Mouse (Mus musculus) right cerebral cortex, adult 2 months (tissue): Measurements from ENCODE around the gene Hip1.
"Not testable (repeated sequence)": the region's sequence is repeated elsewhere in the genome, so short reads cannot be mapped to it uniquely, and the experiment has no call there.

Experiments
- DNase-seq, 2 experiments: peaks; one replicate each; pipeline ENCODE4 v3.0.0; 2021 to 2022; ENCODE audit warnings: low spot score in 2 of 2

Hip1 gene

DNA sequence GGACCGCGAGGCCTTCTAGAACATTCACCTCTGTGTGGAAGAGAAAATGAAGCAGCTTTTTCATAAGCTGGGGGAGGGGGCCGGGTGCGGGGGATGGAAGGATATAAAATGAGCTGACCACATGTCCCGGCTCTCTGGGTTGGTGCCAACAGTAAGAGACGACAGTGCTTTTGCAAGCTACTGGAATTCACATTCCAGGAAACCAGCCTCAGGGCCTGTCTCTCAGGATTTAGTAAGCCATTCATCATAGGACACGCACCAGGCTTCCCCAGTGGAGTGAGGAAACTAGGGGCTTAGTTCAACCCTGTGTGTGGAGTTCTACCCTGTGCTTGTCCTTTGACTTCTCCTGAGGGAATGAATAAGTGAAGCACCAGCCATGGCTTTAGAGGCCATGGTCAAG, 102.5 kb downstream of the Hip1 start:
- DNase-seq = no peak

DNA sequence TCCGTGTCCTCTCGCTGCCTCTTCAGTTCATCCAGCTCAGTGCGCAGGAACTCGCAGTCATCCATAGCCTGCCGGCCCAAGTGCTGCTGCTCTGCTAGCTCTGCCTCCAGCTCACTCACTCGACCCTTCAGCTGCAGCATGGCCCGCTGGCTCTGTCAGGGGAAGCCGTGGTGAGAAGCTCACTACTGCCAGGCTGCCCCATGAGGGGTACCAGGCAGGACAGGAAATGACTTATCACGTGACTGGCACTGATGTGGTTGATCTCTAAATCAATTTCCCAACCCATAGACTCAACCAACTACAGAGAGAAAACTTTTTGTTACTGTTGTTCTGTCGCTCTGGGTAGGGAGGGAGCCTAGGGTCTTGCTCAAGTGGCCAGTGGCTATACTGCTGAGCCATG, 109.9 kb downstream of the Hip1 start:
- DNase-seq = no peak

DNA sequence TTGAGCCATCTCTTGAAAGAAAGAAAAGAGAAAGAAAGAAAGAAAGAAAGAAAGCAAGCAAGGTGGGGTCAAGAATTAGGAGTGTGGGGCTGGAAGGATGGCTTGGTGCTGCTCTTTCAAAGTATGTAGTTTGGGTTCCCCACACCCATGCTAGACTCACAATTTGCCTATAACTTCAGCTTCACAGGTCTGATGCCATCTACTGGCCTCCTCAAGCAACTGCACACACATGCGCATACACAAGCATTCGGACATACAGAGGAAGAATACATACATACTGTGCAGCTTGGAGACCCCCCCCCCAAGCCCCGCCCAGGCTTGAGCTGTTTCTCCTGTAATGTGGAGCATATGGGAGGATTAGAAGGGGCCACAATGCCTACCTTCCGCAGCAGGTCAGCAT, 111.1 kb downstream of the Hip1 start:
- DNase-seq = no peak

DNA sequence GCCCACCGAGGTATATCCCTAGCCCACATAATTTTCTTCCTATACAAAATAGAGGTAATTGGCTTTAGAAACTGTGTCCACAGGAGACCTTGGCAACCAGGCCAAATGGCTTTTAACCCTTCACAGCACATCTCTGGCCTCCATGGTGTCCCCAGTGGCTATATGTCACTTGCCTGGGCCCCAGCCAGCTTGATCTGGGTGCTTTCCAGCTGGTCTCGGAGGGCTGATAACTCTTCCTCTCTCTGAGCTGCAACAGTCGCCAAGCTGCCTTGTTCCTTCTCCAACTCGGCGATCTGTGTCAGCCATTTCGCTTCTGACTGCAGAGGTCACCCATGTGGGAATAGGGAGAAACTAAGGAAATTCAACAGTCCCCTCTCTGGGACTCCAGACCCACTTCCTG, 113.8 kb downstream of the Hip1 start:
- no peak for DNase-seq

DNA sequence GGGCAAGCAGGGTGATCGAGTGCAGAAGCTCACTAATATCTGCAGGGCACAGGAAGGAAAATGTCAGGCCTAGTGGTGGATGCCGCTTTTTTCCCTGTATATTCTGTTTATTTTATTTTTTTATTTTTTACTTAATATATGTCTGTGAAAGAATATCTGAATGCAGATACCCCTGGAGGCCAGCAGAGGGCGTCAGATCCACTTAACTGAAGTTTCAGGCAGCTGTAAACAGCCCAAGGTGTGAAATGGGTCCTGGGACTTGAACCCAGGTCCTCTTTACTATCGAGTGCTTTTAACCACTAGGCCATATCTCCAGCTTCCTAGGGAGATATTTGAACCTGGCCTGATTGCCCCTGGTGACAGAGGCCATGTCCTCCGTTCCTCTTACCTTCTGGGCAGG, 116.1 kb downstream of the Hip1 start:
- no peak for DNase-seq

DNA sequence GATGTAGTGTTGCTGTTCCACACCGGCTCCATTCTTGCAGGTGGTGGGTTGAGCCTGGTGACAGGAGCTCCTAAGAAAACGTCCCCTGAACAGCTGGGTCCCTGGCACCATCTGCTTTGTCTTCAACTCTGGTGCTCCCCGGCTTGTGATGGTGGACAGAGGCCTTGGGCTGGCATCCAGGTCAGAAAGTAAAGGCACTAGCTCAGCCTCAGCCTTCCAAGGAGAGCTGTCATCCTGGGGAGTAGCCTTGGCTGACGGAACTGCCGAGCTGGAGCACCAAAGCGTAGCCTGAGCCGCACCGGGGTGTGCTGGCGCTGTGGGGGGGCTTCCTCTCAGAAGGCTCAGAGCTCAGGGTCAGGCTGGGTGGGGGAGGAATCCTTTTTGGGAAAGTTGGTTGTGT, 134.7 kb downstream of the Hip1 start:
- DNase-seq = no peak

DNA sequence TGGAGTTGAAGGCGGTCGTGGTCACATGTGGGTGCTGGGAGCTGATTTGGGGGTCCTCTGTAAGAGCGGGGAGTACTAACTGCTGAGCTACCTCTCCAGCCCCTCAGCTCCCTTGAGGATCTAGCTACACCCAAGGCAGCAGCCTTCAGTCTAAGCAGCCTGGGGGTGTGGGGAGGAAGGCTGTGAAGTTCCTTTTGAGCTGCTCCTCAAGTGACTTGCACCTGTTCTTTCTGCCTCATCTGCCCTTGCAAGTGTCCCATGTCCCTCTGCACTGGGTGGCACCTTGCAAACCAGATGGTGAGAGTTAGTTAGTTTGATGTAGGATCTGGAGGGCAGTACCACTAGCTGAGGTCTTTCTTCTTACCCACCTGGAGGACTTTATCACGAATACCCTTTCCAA, 136.8 kb downstream of the Hip1 start:
- no peak for DNase-seq

DNA sequence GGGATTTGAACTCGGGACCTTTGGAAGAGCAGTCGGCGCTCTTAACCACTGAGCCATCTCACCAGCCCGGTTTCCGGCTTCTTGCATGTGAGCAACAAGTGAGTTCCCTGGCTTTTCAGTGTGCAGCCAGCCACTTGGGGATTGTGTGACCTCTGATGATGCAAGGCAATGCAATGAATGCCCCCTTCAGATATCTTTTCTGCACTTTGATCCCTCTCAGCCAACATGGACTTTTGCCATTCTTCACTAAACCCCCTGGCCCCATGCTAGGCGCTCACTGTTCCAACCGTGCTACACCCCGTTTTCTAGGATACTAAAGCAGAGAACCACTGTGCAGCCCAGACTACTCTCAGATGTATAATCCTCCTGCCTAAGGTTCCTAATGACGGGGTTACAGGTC, 139.5 kb downstream of the Hip1 start:
- DNase-seq = no peak

DNA sequence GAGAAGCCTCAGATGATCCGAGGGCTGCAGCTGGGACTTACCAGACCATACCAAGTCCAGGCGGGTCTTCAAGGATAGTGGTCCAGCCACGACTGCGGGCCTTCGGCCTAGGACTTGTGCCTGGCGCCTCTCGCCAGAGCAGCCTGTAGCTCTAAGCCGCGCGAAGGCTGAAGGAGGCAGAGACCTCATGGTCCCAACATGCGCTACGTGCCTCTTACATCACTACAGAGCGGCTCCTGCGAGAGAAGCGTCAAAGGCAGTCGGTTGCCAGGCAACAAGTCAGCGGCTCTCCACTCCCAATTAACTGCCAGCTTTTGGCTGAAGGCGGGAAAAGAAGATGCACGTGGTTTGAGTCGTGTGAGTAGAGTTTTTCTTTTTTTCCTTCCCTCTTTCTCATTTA, 140.3 kb downstream of the Hip1 start:
- peak; percentile 68 to 78 for DNase-seq

DNA sequence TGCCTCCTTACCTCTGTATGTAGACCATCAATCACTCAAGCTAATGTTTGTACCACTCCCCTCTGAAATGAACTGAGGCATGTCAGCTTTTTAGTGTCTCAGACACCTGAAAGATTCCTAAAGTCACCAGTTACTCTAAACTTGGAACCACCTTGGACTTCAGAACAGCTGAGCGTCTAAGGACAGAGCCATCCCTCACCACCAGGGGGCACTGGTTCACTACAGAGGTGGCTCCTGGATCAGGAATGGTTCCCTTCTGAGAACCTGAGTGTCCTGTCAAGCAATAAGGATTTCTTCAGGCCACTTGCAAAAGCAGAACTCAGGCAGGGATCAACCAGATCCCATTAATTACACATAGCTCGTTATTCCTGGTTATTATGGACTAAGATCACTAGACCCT, 144.7 kb downstream of the Hip1 start:
- peak; percentile 82 to 87 for DNase-seq

DNA sequence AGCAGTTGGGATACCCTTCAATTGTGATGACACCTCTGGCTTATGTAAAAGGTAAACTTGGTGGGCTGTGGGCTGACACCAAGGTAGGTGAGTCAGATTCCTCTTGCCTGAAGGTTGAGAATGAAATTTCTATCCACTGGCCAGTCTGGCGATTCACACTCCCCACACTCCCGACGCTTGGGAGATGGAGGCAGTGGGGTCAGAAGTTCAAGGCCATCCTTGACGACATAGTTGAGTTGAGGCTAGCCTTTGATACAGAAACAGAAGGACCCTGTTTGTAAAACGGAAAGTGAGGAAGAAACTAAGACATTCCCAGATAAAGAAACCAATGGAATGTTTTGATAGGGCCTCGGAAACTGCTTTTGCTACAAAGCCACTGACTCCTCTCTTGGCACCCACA, 145.5 kb downstream of the Hip1 start:
- DNase-seq = no peak

DNA sequence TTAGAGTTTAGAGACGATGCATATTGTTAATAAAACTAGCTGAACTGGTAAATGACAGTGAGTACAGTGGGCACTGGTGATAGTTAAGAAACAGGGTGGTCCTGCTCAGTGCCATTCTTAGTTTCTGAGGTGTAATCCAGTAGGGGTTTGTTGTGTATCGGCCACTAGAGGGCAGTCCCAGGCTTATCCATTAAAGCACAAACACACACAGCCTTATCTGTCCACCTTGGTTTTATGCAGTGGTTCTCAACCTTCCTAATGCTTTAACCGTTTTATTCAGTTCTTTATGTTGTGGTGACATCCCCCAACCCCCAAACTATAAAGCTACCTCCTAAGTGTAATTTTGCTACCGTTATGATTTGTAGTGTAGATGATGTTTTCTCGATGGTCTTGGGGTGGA, 149.1 kb downstream of the Hip1 start:
- peak; percentile 46 to 47 for DNase-seq

DNA sequence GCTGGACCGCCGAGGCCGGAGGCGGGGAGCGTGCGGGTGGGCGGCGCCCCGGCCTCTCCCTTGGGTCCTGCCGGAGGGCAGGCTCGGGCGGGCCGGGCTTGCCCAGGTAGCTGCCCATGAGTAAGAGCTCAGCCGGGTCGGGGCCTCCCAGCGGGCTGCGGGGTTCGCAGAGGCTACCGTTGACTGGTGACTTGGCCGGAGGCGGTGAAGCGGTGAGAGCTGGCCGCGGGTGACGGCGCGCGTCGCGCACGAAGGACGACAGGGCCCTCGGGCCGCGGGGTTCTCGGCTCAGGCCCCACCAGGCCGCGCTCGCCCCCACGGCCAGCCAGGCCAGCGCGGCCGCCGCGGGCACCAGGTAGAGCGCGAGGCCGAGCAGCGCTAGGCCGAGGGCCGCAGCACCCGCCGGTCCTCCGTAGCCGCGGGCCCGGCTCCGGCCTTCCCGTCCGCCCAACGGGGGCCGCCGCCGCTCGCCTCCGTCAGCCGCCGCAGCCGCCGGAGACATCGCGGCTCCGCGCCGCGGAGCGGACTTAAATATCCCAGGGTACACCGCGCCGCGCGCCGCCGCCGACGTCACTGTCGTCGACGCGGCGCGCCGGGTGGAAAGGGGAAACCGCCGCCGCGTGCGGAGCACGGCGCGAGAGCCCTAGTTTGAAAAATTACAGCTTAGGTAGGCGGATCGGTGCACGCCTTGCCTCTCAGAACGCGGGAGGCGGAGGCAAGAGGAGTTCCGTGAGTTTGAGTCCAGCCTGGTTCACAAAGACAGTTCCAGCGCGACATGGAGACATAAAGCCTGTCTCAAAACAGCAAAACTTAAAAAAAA, 150.7 kb downstream of the Hip1 start, which contains the start of gene Pom121:
Gene Pom121 (minus strand): TSS at position 543 of the 820 bp plus-strand sequence.
- peak; percentile 77 to 83 for DNase-seq

DNA sequence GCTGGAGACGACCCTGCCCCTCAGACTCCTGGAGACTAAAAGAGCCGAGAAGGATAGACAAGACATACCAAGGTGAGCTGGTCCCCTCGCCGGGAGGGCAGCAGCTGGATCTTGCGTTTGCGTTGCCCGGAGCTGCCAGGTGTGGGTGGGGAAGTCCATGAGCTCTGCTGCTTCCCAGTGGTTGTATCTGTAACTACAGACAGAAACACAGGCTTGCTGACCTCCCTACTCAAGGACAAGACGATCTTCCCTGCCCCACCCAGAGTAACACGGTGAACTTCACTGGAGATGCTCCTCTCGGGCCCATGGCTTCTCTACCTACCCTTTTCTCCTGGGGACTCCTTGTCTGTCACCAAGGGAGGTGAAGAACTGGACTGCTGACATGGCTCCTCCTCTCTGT, 161.1 kb downstream of the Hip1 start:
- DNase-seq = no peak

DNA sequence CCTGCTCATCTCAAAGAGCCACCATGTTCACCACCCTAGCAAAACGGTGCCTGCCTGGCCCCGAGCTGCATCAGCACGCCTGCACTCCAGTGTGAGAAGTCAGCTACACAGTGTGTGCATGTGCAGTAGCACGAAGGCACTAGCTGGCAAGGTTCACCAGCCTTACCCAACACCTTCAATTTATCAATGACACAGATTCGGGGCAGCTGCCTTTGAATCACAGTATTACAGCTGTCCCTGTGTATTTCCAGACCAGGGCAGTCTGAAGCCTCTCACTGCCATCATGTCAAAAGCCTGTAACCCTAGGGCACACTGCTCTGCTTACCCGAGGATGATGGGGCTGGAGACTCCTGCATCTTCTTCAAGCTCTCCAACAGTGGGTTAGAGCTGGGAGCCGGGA, 162.2 kb downstream of the Hip1 start:
- no peak for DNase-seq

DNA sequence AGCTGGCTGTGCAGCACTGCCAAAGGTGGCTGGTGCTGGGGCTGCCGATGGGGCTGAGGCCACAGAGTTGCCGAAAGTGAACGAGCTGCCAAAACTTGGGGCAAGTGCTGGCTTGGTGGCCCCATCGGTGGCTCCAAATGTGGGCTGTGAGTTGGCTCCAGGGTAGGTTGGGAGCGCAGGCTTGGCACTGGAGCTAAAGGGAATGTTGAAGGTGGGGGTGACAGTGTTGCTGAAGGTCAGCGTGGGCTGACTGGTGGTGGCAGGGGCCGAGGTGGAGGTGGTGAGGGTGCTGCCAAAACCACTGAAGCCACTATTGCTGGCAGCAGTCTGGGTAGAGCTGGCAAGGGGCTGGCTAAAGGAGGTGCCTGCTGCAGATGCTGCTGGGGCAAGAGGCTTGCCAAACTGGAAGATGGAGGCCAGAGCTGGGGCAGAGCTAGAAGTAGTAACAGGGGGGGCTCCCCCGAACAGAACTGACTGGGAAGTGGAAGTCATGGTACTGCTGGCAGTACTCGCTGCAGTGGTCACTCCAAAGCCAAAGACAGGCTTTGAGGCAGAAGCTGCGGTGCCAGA, 163.5 kb downstream of the Hip1 start:
- DNase-seq = no peak

DNA sequence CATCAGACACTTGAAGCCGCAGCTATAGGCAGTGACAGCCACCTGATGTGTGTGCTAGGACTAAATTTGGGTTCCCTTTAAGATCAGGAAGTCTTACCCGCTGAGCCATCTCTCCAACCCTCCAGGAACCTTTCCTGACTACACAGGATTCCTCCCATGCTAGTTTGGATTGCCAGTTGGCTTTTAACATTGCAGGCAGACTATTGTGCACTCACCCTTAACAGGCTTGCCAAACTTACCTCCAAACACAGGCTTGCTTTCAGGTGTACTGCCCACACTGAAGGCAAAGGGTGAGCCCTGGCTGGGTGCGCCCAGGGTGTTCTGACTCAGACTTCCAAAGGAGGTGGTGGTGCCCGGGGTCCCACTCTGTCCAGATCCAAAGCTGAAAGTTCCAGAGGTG, 164.2 kb downstream of the Hip1 start:
- DNase-seq = no peak

DNA sequence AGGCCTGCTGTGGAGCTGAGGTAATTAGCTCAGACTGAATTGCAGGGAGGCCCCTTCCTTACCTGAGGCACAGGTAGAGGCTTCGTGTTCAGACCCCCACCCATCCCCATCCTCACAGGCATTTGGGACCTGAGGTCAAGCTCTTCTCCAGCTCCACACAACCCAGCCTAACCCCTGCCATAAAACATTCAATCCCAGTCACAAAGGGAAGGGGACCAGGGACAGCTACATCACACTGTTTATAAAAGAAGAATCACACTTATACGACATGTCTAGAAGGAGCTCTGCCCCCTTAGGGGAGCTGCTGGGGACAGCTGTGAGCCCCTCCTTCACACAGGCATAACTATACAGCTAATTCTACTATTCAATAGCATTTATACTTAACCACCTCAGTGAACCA, 168.6 kb downstream of the Hip1 start:
- no peak for DNase-seq

DNA sequence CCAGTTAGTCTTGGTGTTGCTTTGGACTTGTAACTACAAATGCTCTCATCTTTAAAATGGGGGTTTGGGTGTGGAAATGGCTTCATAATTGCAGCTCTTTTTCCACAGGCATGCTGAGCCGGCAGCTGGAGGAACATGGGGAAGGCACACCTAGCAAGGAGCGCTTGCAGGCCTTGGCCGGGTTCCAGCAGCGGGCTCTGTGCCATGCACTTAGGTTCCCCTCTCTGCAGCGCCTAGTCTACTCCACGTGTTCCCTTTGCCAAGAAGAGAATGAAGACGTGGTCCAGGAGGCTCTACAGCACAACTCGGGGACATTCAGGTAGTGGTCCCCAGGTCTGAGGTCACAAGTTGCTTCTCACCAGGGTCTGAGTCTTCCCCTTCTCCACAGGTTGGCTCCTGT, 169.8 kb downstream of the Hip1 start:
- DNase-seq = no peak

DNA sequence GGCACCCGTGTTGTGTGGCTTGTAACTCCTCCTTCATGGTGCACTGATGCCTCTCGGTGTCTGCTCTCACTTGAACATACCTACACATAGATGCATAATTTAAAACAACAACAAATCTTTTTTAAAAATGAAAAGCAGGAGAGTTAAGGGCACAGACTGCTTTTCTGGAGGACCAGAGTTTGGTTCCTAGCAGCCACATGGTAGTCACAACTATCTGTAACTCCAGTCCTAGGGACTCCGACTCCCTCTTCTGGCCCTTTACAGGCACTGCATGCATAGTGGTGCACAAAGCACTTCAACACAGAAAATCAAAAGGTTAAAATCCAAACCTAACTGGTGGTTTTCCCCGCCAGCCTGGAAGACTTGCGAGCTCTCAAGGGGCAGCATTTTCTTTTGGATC, 171.3 kb downstream of the Hip1 start:
- no peak for DNase-seq

DNA sequence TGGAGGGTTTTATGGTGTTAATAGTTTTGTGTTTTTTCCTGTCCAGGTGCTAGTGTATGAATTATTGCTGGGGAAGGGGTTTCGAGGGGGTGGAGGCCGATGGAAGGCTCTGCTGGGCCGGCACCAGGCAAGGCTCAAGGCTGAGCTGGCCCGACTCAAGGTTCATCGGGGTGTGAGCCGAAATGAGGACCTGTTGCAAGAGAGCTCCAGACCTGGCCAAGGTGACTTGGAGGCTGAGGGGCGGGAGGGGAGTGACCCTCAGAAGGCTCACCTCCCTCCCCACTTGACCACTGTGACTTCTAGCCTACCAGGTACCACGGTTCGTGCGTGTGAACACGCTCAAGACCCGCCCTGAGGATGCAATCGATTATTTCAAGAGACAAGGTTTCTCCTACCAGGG, 173.7 kb downstream of the Hip1 start:
- DNase-seq = no peak

DNA sequence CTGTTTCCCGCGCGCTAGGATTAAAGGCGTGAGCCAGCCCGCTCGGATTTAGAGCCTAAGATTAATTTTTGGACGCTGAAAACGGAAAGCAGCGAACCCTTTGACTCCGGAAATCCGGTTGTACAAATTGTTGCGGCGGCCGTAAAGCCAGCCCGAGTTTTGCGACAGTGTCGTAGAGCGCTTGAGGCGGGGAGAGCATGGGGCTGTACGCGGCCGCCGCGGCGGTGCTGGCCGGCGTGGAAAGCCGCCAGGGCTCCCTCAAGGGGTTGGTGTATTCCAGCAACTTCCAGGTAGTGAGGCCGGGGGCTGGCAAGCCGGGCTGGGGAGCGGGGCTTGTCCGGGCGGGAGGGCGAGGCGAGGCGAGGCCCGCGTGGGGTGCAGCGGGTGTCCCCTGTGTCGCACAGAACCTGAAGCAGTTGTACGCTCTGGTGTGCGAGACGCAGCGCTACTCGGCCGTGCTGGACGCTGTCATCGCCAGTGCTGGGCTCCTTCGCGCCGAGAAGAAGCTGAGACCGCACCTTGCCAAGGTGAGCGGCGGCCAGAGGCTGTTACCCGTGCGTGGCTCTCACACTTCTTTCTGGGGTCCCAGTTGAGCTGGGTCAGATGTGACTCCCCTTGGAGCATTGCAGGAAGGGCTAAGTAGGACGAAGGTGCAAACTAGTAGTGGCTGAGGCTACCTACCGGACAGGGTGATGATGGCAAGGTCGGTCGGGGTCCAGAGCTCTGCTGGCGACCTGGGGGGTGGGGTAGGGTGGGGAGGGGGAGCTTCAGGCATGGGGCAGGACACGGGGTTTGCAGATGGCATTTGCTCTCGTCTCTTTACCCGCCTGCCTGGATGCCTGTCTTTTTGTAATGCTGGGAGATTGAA, 174.9 kb downstream of the Hip1 start, which contains the start of gene Nsun5:
Gene Nsun5 (plus strand): TSS at position 167 of the 868 bp plus-strand sequence.
- DNase-seq = peak; percentile 95 to 99

DNA sequence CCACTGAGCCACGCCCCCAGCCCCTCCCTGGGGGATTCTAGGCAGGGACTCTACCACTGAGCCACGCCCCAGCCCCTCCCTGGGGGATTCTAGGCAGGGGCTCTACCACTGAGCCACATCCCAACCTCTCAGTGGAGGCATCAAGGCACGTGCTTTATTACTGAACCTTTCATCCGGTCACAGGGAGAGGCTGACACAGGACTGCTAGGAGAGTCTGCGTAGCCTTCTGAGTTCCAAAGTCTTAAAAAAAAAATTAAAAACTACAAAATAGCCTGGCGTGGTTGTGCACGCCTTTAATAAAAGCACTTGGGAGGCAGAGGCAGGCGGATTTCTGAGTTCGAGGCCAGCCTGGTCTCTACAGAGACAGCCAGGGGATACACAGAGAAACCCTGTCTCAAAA, 175.7 kb downstream of the Hip1 start:
- DNase-seq = not testable (repeated sequence)
